Mouse (Mus musculus): ENCODE measurements around the gene Stard13.

GRCm38 (mm10) chr5:151042911-151043310 is 190.7 kb downstream of the Stard13 start:
- TF ChIP-seq POLR2A (IDR thresholded peaks at IDR 0.05; ENCODE audit: low read depth, low read length) (no peak), CTCF (IDR thresholded peaks at IDR 0.05; ENCODE audit: extremely low read depth, insufficient read length, insufficient replicate concordance, low read depth, low read length) (no peak)
